Mouse (Mus musculus) forebrain, embryonic 13.5 days (tissue): ENCODE measurements around the gene Cpsf4. TPM values are rescaled to one million over a fixed set of nuclear protein-coding genes. Genes with fewer than 3 reads are reported as not detected.
"Not testable (repeated sequence)": the region's sequence is repeated elsewhere in the genome, so short reads cannot be mapped to it uniquely, and the experiment has no call there.

ENCODE experiments used
- ATAC-seq: fragments of 200-750 bp; cut with Nextera tagmentation; 2 replicates; pipeline ENCODE4 v1.8.0; 2017
- H3K27ac ChIP-seq: fragments of 300-500 bp; sonication (generic); 2 replicates; pipeline ENCODE4 v1.5.1; 2015; ENCODE audit warnings: inconsistent platforms, mild to moderate bottlenecking, moderate library complexity
- H3K27me3 ChIP-seq: fragments of 300-500 bp; sonication (generic); 2 replicates; pipeline ENCODE4 v1.6.1; 2015; ENCODE audit warnings: mild to moderate bottlenecking, inconsistent platforms
- H3K36me3 ChIP-seq: fragments of 300-500 bp; sonication (generic); 2 replicates; pipeline ENCODE4 v1.6.1; 2015; ENCODE audit warnings: mild to moderate bottlenecking, inconsistent platforms; ENCODE audit not compliant: poor library complexity, severe bottlenecking
- H3K4me1 ChIP-seq: fragments of 300-500 bp; sonication (generic); 2 replicates; pipeline ENCODE4 v1.6.1; 2015; ENCODE audit warnings: inconsistent platforms
- H3K4me2 ChIP-seq: fragments of 300-500 bp; sonication (generic); 2 replicates; pipeline ENCODE4 v1.6.1; 2015; ENCODE audit warnings: inconsistent platforms, mild to moderate bottlenecking, moderate library complexity
- H3K4me3 ChIP-seq: fragments of 300-500 bp; sonication (generic); 2 replicates; pipeline ENCODE4 v1.5.1; 2015; ENCODE audit warnings: mild to moderate bottlenecking, inconsistent platforms
- H3K9ac ChIP-seq: fragments of 300-500 bp; sonication (generic); 2 replicates; pipeline ENCODE4 v1.6.1; 2015; ENCODE audit warnings: mild to moderate bottlenecking, inconsistent platforms
- H3K9me3 ChIP-seq: fragments of 300-500 bp; sonication (generic); replicated peaks from 2 replicates; pipeline ENCODE4 v1.6.1; 2016; ENCODE audit warnings: inconsistent platforms
- WGBS: fragments of 180-500 bp; shearing (Covaris S2); methylation state at CpG from one replicate; pipeline ENCODE4 v1.1.7; 2015; 5-methylcytosine and 5-hydroxymethylcytosine counted together
- polyA plus RNA-seq: library from polyadenylated mRNA; unstranded; fragments of >200 nt; fragmentation: Nextera tagmentation; extraction: Ambion mirVana; gene quantifications from 2 replicates; pipeline ENCODE4 v1.2.1, GENCODE M21; 2015

The Cpsf4 gene
- polyA plus RNA-seq, 1 experiment from 2014 or later, result 64.0 TPM

DNA sequence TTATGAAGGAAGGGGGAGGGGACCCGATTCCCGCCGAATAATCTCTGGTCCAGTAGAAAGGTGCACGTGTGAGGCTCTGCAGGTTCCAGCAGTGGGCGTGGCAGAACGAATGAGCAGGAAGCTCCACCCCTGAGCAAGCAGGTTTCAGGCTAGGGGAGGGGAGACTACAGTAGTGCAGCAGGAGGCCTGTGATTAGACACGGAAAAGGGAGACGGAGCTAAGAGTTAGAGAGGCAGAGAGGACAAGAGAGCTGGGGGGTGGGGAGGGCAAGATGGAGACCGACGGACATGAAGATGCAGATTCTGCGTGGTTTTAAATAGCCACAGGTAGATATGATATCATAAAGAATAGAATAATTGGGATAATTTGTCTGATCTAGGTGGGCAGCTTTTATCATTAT is 41.4 kb downstream of the Cpsf4 start:
- H3K4me2 ChIP-seq, H3K9ac ChIP-seq, H3K27ac ChIP-seq, ATAC-seq, H3K27me3 ChIP-seq, H3K4me3 ChIP-seq, H3K9me3 ChIP-seq: not testable (repeated sequence)
- Histone ChIP-seq H3K4me1 (peaks cover 13% of the 10 kb centered on the region), H3K36me3 (peaks cover 53% of the 10 kb centered on the region)
- WGBS, result 47% methylated on average over 11 of the region's 11 CpGs

- Histone ChIP-seq H3K4me1 (no peaks in the 10 kb centered on the region), H3K9me3 (no peaks in the 10 kb centered on the region), H3K9ac (no peak overlapping the region), H3K4me2 (no peak overlapping the region), H3K27me3 (no peaks in the 10 kb centered on the region), H3K4me3 (no peak overlapping the region), H3K36me3 (peaks cover 74% of the 10 kb centered on the region), H3K27ac (no peak overlapping the region)
- ATAC-seq, result no peak
- 97% methylated on average over 4 of the region's 4 CpGs for WGBS
Measured at GRCm38 (mm10) chr5:145211340-145211739, 44.3 kb downstream of the Cpsf4 start.

- H3K4me2 ChIP-seq, result no peak overlapping the region
- no peaks in the 10 kb centered on the region for H3K9me3 ChIP-seq
- H3K4me3 ChIP-seq, result no peak overlapping the region
- H3K36me3 ChIP-seq, result peaks cover 70% of the 10 kb centered on the region
- H3K27me3 ChIP-seq, result no peaks in the 10 kb centered on the region
- no peaks in the 10 kb centered on the region for H3K4me1 ChIP-seq
- H3K27ac ChIP-seq, result no peak overlapping the region
- H3K9ac ChIP-seq, result no peak overlapping the region
- WGBS, result 96% methylated on average over 4 of the region's 4 CpGs
- no peak for ATAC-seq
Measured at GRCm38 (mm10) chr5:145212216-145212615, 45.2 kb downstream of the Cpsf4 start.

- peaks cover 69% of the 10 kb centered on the region for H3K36me3 ChIP-seq
- H3K4me2 ChIP-seq, result no peak overlapping the region
- 91% methylated on average over 3 of the region's 3 CpGs for WGBS
- no peak overlapping the region for H3K9ac ChIP-seq
- H3K4me3 ChIP-seq, result no peak overlapping the region
- no peak for ATAC-seq
- no peaks in the 10 kb centered on the region for H3K9me3 ChIP-seq
- no peak overlapping the region for H3K27ac ChIP-seq
- no peaks in the 10 kb centered on the region for H3K4me1 ChIP-seq
- H3K27me3 ChIP-seq, result no peaks in the 10 kb centered on the region
Measured at GRCm38 (mm10) chr5:145213505-145213904, 46.5 kb downstream of the Cpsf4 start.

- H3K9ac ChIP-seq, result no peak overlapping the region
- H3K9me3 ChIP-seq, result no peaks in the 10 kb centered on the region
- no peaks in the 10 kb centered on the region for H3K4me1 ChIP-seq
- no peaks in the 10 kb centered on the region for H3K27me3 ChIP-seq
- no peak overlapping the region for H3K4me3 ChIP-seq
- H3K27ac ChIP-seq, result no peak overlapping the region
- 66% methylated on average over 4 of the region's 4 CpGs for WGBS
- ATAC-seq, result no peak
- H3K36me3 ChIP-seq, result peaks cover 72% of the 10 kb centered on the region
- H3K4me2 ChIP-seq, result no peak overlapping the region
Measured at GRCm38 (mm10) chr5:145214679-145215078, 47.7 kb downstream of the Cpsf4 start.

DNA sequence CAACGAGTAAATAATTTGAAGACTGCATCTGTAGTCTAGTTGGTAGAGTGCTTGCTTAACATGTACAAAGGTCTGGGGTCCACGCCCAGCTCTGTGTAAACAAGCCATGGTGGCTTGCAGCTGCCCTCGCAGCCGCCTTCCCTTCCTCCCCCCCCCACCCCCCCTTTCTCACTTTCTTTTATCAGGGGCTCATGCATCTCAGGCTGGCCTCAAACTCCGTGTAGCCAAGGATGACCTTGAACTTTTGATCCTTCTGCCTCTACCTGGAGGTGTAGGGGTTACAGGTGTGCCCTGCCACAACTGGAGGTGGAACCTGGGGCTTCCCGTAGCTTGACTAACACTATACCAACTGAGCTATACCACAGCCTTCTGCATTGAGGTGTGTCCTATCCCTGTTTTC is 50.7 kb downstream of the Cpsf4 start:
- Histone ChIP-seq H3K4me1 (no peaks in the 10 kb centered on the region), H3K36me3 (peaks cover 69% of the 10 kb centered on the region), H3K27me3 (no peaks in the 10 kb centered on the region), H3K4me2 (no peak overlapping the region), H3K27ac (no peak overlapping the region), H3K9me3 (no peaks in the 10 kb centered on the region), H3K9ac (no peak overlapping the region), H3K4me3 (no peak overlapping the region)
- ATAC-seq, result no peak
- WGBS, result 84% methylated on average over 6 of the region's 6 CpGs

DNA sequence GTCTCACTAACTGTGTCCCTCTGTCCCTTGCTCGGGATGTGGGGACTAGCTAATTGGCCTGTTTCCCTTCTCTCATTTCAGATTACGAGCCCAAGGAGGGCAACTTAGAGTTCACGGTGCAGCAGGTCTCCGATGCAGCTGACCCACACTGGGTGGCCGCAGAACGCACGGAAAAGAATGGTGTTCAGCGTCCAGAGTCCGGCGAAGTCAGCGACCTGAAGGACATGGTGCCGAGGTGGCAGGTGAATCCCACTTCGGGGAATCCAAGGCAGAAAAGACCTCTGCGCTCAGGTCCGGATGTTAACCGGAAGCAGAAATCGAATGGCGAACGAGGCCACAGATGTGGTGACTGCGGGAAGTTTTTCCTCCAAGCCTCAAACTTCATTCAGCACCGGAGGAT is 51.2 kb downstream of the Cpsf4 start:
- 94% methylated on average over 21 of the region's 21 CpGs for WGBS
- no peaks in the 10 kb centered on the region for H3K27me3 ChIP-seq
- H3K4me1 ChIP-seq, result no peaks in the 10 kb centered on the region
- H3K4me3 ChIP-seq, result no peak overlapping the region
- no peak overlapping the region for H3K27ac ChIP-seq
- no peak overlapping the region for H3K4me2 ChIP-seq
- H3K36me3 ChIP-seq, result peaks cover 72% of the 10 kb centered on the region
- no peak for ATAC-seq
- H3K9ac ChIP-seq, result no peak overlapping the region
- H3K9me3 ChIP-seq, result no peaks in the 10 kb centered on the region

GRCm38 (mm10) chr5:145218671-145219070 is 51.7 kb downstream of the Cpsf4 start:
- H3K4me2 ChIP-seq, result no peak overlapping the region
- H3K27ac ChIP-seq, result no peak overlapping the region
- no peak overlapping the region for H3K9ac ChIP-seq
- H3K4me1 ChIP-seq, result no peaks in the 10 kb centered on the region
- no peak for ATAC-seq
- peaks cover 68% of the 10 kb centered on the region for H3K36me3 ChIP-seq
- H3K27me3 ChIP-seq, result no peaks in the 10 kb centered on the region
- 95% methylated on average over 20 of the region's 20 CpGs for WGBS
- H3K9me3 ChIP-seq, result no peaks in the 10 kb centered on the region
- no peak overlapping the region for H3K4me3 ChIP-seq

- no peak overlapping the region for H3K4me3 ChIP-seq
- H3K4me2 ChIP-seq, result no peak overlapping the region
- H3K4me1 ChIP-seq, result no peaks in the 10 kb centered on the region
- no peak overlapping the region for H3K9ac ChIP-seq
- H3K27ac ChIP-seq, result no peak overlapping the region
- no peaks in the 10 kb centered on the region for H3K9me3 ChIP-seq
- H3K36me3 ChIP-seq, result peaks cover 56% of the 10 kb centered on the region
- no peak for ATAC-seq
- no peaks in the 10 kb centered on the region for H3K27me3 ChIP-seq
- WGBS, result 93% methylated on average over 8 of the region's 8 CpGs
Measured at GRCm38 (mm10) chr5:145219981-145220380, 53.0 kb downstream of the Cpsf4 start.

DNA sequence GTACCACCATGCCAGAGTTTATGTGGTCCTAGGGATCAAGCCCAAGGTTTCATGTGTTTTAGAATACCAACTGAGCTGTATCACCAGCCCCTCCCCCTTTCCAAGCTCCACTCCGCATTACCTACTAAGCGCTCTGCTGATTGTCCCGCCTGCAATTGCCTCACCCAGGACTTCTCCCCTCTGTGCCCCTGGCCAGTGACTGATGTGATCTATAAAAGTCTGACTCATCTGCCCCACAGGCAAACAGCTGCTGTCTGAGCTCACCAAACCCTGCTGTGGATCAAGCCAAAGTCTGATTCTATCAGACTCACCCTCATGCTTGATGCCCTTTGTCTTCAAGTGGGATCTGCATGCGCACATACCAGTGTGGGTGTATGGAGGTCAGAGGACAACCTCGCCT is 55.8 kb downstream of the Cpsf4 start:
- Histone ChIP-seq H3K4me1 (no peaks in the 10 kb centered on the region), H3K27me3 (0 out of 2 replicates have a peak, but pooled peaks cover 3% of the 10 kb centered on the region), H3K36me3 (peaks cover 50% of the 10 kb centered on the region), H3K9me3 (no peaks in the 10 kb centered on the region), H3K9ac (no peak overlapping the region), H3K4me2 (no peak overlapping the region), H3K4me3 (no peak overlapping the region), H3K27ac (no peak overlapping the region)
- ATAC-seq, result no peak
- 87% methylated on average over 5 of the region's 5 CpGs for WGBS

DNA sequence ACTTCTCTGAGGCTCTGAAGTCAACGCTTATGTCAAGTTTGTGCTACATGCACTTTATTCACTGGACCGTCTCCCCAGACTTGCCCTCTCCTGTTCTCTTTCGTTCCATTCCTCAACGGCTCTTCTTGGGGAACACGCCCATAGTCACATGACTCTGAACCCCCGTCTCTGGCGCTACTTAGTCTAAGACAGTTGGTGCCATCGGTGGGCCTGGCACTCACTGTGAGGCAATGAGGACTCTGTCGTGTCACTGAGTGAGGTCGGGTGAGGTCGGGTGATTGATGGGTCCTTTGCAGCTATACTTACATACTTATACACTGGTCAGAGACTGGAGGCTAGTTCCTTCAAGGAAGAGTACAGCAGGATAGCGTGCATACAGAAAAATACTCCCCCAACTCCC is 56.4 kb downstream of the Cpsf4 start:
- H3K36me3 ChIP-seq, result peaks cover 44% of the 10 kb centered on the region
- H3K4me1 ChIP-seq, result no peaks in the 10 kb centered on the region
- H3K27ac ChIP-seq, result no peak overlapping the region
- no peak overlapping the region for H3K4me2 ChIP-seq
- 87% methylated on average over 12 of the region's 12 CpGs for WGBS
- H3K27me3 ChIP-seq, result 0 out of 2 replicates have a peak, but pooled peaks cover 3% of the 10 kb centered on the region
- H3K4me3 ChIP-seq, result no peak overlapping the region
- no peak overlapping the region for H3K9ac ChIP-seq
- no peaks in the 10 kb centered on the region for H3K9me3 ChIP-seq
- ATAC-seq, result no peak

DNA sequence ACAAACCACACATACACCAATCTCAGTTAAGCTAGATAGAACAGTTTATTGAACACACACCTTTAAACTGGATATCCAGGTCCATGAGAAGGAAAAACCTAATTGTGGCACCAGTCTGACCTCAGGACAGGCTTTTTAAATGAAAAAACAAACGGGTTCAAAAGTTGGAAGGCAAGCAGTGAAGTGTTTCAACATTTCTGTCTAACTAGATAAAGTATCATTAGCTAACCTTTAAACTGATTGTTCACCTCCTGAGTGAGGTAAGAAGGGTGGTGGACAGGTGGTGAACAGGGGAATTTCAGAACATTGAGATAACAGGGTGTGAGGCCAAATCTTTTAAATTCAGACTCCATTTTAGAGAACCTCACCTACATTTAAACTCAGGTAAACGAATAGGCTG is 59.4 kb downstream of the Cpsf4 start:
- no peak overlapping the region for H3K9ac ChIP-seq
- H3K4me1 ChIP-seq, result peaks cover 3% of the 10 kb centered on the region; the same call in 1 of the 2 replicates
- H3K4me3 ChIP-seq, result no peak overlapping the region
- no peak for ATAC-seq
- no peak overlapping the region for H3K4me2 ChIP-seq
- H3K27me3 ChIP-seq, result 0 out of 2 replicates have a peak, but pooled peaks cover 3% of the 10 kb centered on the region
- H3K27ac ChIP-seq, result no peak overlapping the region
- H3K36me3 ChIP-seq, result peaks cover 15% of the 10 kb centered on the region
- no peaks in the 10 kb centered on the region for H3K9me3 ChIP-seq
- WGBS, result 68% methylated on average over 2 of the region's 2 CpGs

- 84% methylated on average over 6 of the region's 6 CpGs for WGBS
- ATAC-seq, H3K9me3 ChIP-seq, H3K4me3 ChIP-seq, H3K27ac ChIP-seq, H3K4me2 ChIP-seq, H3K9ac ChIP-seq, H3K27me3 ChIP-seq: not testable (repeated sequence)
- H3K36me3 ChIP-seq, result peaks cover 10% of the 10 kb centered on the region
- H3K4me1 ChIP-seq, result peaks cover 18% of the 10 kb centered on the region
Measured at GRCm38 (mm10) chr5:145229283-145229682, 62.3 kb downstream of the Cpsf4 start.
